ENCODE assay signal across 23 mouse cellular contexts in the genomic region with DNA sequence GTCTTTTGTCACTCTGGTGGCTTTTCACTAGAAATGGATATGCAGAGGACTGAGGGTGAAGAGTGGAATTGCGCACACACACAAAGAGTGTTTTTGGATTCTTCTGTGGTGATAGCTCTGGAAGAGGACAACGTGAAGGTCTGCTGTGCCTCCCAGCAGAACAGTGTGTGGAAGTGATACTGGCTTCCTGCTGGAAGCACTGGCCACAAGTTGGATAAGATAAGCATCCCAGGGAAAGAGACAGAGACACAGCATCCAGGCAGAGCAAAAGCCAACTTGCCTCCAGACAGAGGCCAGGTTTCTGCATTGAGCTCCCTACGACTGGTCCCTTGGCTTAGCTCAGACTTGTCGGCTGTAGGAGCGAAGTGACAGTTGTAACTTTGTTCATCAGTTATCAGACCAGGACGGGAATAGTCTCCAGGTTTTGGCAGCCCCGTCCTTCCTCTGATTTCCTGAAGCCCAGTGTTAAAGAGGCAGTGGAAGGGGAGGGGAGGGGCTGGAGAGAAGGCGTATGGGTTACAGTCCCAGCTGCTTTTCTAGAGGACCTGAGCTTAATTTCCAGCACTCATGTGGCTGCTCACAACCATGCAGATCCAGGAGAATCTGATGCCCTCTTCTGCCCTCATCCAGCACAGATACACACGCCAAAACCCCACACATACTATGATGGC.
DNase-seq lines count a peak whose midpoint lies in the region; ATAC-seq lines count a peak whose summit lies in the region.
"Had no signal": no experiment of that assay in that cellular context is flagged by ENCODE, and none has a peak within 500 bp of the region (broad histone marks: within the 10 kb centered on the region; RNA-seq: fewer than 3 reads in every experiment).

No protein-coding gene starts in this region.

- H3K4me2 ChIP-seq in lung, embryonic 16.5 days (ENCODE audit: low read depth, low read length), result no peak overlapping the region
- no peak overlapping the region for H3K4me2 ChIP-seq in heart, embryonic 14.5 days (ENCODE audit: low read length)
- H3K4me2 ChIP-seq: embryonic facial prominence, embryonic 15.5 days; hindbrain, embryonic 12.5 days; limb, embryonic 12.5 days; midbrain, embryonic 15.5 days; neural tube, embryonic 13.5 days had no signal

- WGBS in heart, embryonic 10.5 days, result 27% methylated on average over 9 of the region's 9 CpGs
- WGBS in lung, embryonic 16.5 days, result 47% methylated on average over 9 of the region's 9 CpGs
- WGBS in heart, embryonic 14.5 days, result 15% methylated on average over 9 of the region's 9 CpGs

- H3K9me3 ChIP-seq in heart, embryonic 10.5 days, result no peaks in the 10 kb centered on the region
- H3K9me3 ChIP-seq in lung, embryonic 16.5 days (ENCODE audit: control insufficient read depth, low read length), result no peaks in the 10 kb centered on the region
- H3K9me3 ChIP-seq in heart, embryonic 14.5 days (ENCODE audit: control insufficient read depth, low read length), result no peaks in the 10 kb centered on the region
- H3K9me3 ChIP-seq: embryonic facial prominence, embryonic 15.5 days; hindbrain, embryonic 12.5 days; limb, embryonic 12.5 days; midbrain, embryonic 15.5 days; neural tube, embryonic 13.5 days had no signal

- H3K27ac ChIP-seq in heart, embryonic 10.5 days, result peak overlapping the region; percentile 67
- peak overlapping the region; percentile 68; the same call in 1 of the 2 replicates for H3K27ac ChIP-seq in lung, embryonic 16.5 days (ENCODE audit: low read length)
- peak overlapping the region; percentile 33 to 65 for H3K27ac ChIP-seq in heart, embryonic 14.5 days (replicated peaks in 1 of 2; ENCODE audit: control insufficient read depth in 1 of 2, insufficient read depth in 1 of 2, low read depth in 2 of 2, low read length in 2 of 2)
- H3K27ac ChIP-seq: embryonic facial prominence, embryonic 15.5 days; gastrocnemius, adult 2 months; hindbrain, embryonic 12.5 days; limb, embryonic 12.5 days; liver, embryonic 14.5 days; midbrain, embryonic 15.5 days; neural tube, embryonic 13.5 days had no signal

- H3K9ac ChIP-seq in lung, embryonic 16.5 days (ENCODE audit: low read length), result no peak overlapping the region
- H3K9ac ChIP-seq in heart, embryonic 14.5 days (ENCODE audit: low read length), result no peak overlapping the region
- H3K9ac ChIP-seq: embryonic facial prominence, embryonic 15.5 days; hindbrain, embryonic 12.5 days; limb, embryonic 12.5 days; liver, embryonic 14.5 days; midbrain, embryonic 15.5 days; neural tube, embryonic 13.5 days had no signal

- H3K36me3 ChIP-seq in heart, embryonic 10.5 days, result no peaks in the 10 kb centered on the region
- H3K36me3 ChIP-seq in lung, embryonic 16.5 days (ENCODE audit: control insufficient read depth, insufficient read depth, low read length), result no peaks in the 10 kb centered on the region
- H3K36me3 ChIP-seq in heart, embryonic 14.5 days (ENCODE audit: control insufficient read depth, insufficient read depth, low read length), result no peaks in the 10 kb centered on the region
- H3K36me3 ChIP-seq: embryonic facial prominence, embryonic 15.5 days; hindbrain, embryonic 12.5 days; limb, embryonic 12.5 days; midbrain, embryonic 15.5 days; neural tube, embryonic 13.5 days had no signal

- no peak overlapping the region for H3K4me3 ChIP-seq in heart, embryonic 10.5 days
- no peak overlapping the region for H3K4me3 ChIP-seq in lung, embryonic 16.5 days (ENCODE audit: low read length)
- H3K4me3 ChIP-seq in heart, embryonic 14.5 days (ENCODE audit: control insufficient read depth in 1 of 2, insufficient read depth in 1 of 2, low read depth in 1 of 2, low read length in 2 of 2), result no peak overlapping the region
- H3K4me3 ChIP-seq: embryonic facial prominence, embryonic 15.5 days; gastrocnemius, adult 2 months; hindbrain, embryonic 12.5 days; limb, embryonic 12.5 days; megakaryocyte, embryonic 14.5 days; midbrain, embryonic 15.5 days; neural tube, embryonic 13.5 days had no signal

- no peaks in the 10 kb centered on the region for H3K27me3 ChIP-seq in heart, embryonic 10.5 days (ENCODE audit: insufficient read depth, poor library complexity, severe bottlenecking)
- no peaks in the 10 kb centered on the region for H3K27me3 ChIP-seq in lung, embryonic 16.5 days (ENCODE audit: control insufficient read depth, insufficient read depth, low read depth, low read length)
- H3K27me3 ChIP-seq in heart, embryonic 14.5 days (ENCODE audit: control insufficient read depth, insufficient read depth, low read length), result no peaks in the 10 kb centered on the region
- H3K27me3 ChIP-seq: embryonic facial prominence, embryonic 15.5 days; hindbrain, embryonic 12.5 days; limb, embryonic 12.5 days; megakaryocyte, embryonic 14.5 days; midbrain, embryonic 15.5 days; neural tube, embryonic 13.5 days had no signal

- DNase-seq in heart, embryonic 10.5 days (ENCODE audit: low spot score), result no peak
- DNase-seq in heart, adult 9 months (ENCODE audit: low spot score in 2 of 2), result no peak
- DNase-seq in lung, postnatal 25 days (ENCODE audit: low spot score), result no peak
- peak; percentile 42 for DNase-seq in lung, postnatal 10 days
- DNase-seq in kidney, postnatal 10 days, result no peak
- no peak for DNase-seq in T-cell, adult 2 months (ENCODE audit: low spot score)
- DNase-seq: cerebellum, adult 11 months; cerebellum, adult 9-11 months; gastrocnemius, adult 2 months; kidney, postnatal 36 days; layer of hippocampus, postnatal 36 days; thymus, postnatal 36 days had no signal

- ATAC-seq in lung, embryonic 16.5 days (ENCODE audit: low read depth), result peak; percentile 25
- ATAC-seq in heart, embryonic 14.5 days (ENCODE audit: insufficient number of reproducible peaks, insufficient read depth, low FRiP score, low read depth), result peak; percentile 77
- ATAC-seq: forebrain, embryonic 14.5 days; intestine, postnatal 0 days; midbrain, embryonic 15.5 days had no signal

- peaks cover 13% of the 10 kb centered on the region for H3K4me1 ChIP-seq in heart, embryonic 10.5 days
- peaks cover 3% of the 10 kb centered on the region for H3K4me1 ChIP-seq in lung, embryonic 16.5 days (replicated peaks; ENCODE audit: control insufficient read depth, insufficient read depth, low read length)
- peaks cover 9 to 14% of the 10 kb centered on the region in 2 experiments for H3K4me1 ChIP-seq in heart, embryonic 14.5 days (ENCODE audit: control insufficient read depth in 2 of 2, insufficient read depth in 2 of 2, low read length in 2 of 2)
- H3K4me1 ChIP-seq: embryonic facial prominence, embryonic 15.5 days; hindbrain, embryonic 12.5 days; limb, embryonic 12.5 days; midbrain, embryonic 15.5 days; neural tube, embryonic 13.5 days had no signal
